Mouse (Mus musculus): Measurements from ENCODE around the gene Mrpl23.

The Mrpl23 gene

GRCm38 (mm10) chr7:142532671-142533058 lies at the start of gene Mrpl23:
TSS of gene Mrpl23 (plus strand) at chr7:142532686.
- no peak for DNase-seq (ENCODE audit: low spot score)

- no peak for DNase-seq (ENCODE audit: low spot score)
These were observed 49.4 kb upstream of the Mrpl23 start for GRCm38 (mm10) chr7:142483136-142483535.

GRCm38 (mm10) chr7:142484780-142485179 lies 47.7 kb upstream of the Mrpl23 start:
- no peak for DNase-seq (ENCODE audit: low spot score)

GRCm38 (mm10) chr7:142486751-142487162 lies 45.7 kb upstream of the Mrpl23 start:
- no peak for DNase-seq (ENCODE audit: low spot score)

- DNase-seq (ENCODE audit: low spot score) = peak; percentile 6
These were observed 45.1 kb upstream of the Mrpl23 start for GRCm38 (mm10) chr7:142487341-142487859.

- no peak for DNase-seq (ENCODE audit: low spot score)
These were observed 44.4 kb upstream of the Mrpl23 start for GRCm38 (mm10) chr7:142488053-142488452.

GRCm38 (mm10) chr7:142493535-142493934 lies 39.0 kb upstream of the Mrpl23 start:
- DNase-seq (ENCODE audit: low spot score) = no peak

- DNase-seq (ENCODE audit: low spot score) = no peak
These were observed 36.3 kb upstream of the Mrpl23 start for GRCm38 (mm10) chr7:142496158-142496557.

- no peak for DNase-seq (ENCODE audit: low spot score)
These were observed 35.7 kb upstream of the Mrpl23 start for GRCm38 (mm10) chr7:142496800-142497199.

- DNase-seq (ENCODE audit: low spot score) = peak; percentile 35
These were observed 34.7 kb upstream of the Mrpl23 start for GRCm38 (mm10) chr7:142497775-142498174.

GRCm38 (mm10) chr7:142498575-142498974 lies 33.9 kb upstream of the Mrpl23 start, which contains the start of gene Tnnt3:
TSS of gene Tnnt3 (plus strand) at chr7:142498836.
- no peak for DNase-seq (ENCODE audit: low spot score)

GRCm38 (mm10) chr7:142499010-142499721 lies 33.3 kb upstream of the Mrpl23 start:
- no peak for DNase-seq (ENCODE audit: low spot score)

GRCm38 (mm10) chr7:142500032-142500431 lies 32.5 kb upstream of the Mrpl23 start:
- DNase-seq (ENCODE audit: low spot score) = no peak

GRCm38 (mm10) chr7:142503206-142503605 lies 29.3 kb upstream of the Mrpl23 start:
- no peak for DNase-seq (ENCODE audit: low spot score)

- DNase-seq (ENCODE audit: low spot score) = no peak
These were observed 26.5 kb upstream of the Mrpl23 start for GRCm38 (mm10) chr7:142505942-142506341.

GRCm38 (mm10) chr7:142506501-142506900 lies 26.0 kb upstream of the Mrpl23 start:
- no peak for DNase-seq (ENCODE audit: low spot score)

GRCm38 (mm10) chr7:142507453-142507852 lies 25.0 kb upstream of the Mrpl23 start:
- no peak for DNase-seq (ENCODE audit: low spot score)

GRCm38 (mm10) chr7:142509518-142509917 lies 23.0 kb upstream of the Mrpl23 start:
- DNase-seq (ENCODE audit: low spot score) = peak; percentile 39

- peak; percentile 7 for DNase-seq (ENCODE audit: low spot score)
These were observed 22.3 kb upstream of the Mrpl23 start for GRCm38 (mm10) chr7:142510021-142510777.

GRCm38 (mm10) chr7:142514048-142514447 lies 18.4 kb upstream of the Mrpl23 start:
- DNase-seq (ENCODE audit: low spot score) = no peak

GRCm38 (mm10) chr7:142516221-142516978 lies 16.1 kb upstream of the Mrpl23 start:
- no peak for DNase-seq (ENCODE audit: low spot score)

GRCm38 (mm10) chr7:142517531-142517930 lies 15.0 kb upstream of the Mrpl23 start:
- DNase-seq (ENCODE audit: low spot score) = no peak

Measured in adipocyte (in vitro differentiated cells).